Mouse (Mus musculus): Measurements from ENCODE around the gene Rhot1. TPM values are rescaled to one million over a fixed set of nuclear protein-coding genes. Genes with fewer than 3 reads are reported as not detected.

Rhot1 gene
- 42.9 to 50.8 TPM (median 48.8 TPM) in 4 replicates for total RNA-seq (2023)

DNA sequence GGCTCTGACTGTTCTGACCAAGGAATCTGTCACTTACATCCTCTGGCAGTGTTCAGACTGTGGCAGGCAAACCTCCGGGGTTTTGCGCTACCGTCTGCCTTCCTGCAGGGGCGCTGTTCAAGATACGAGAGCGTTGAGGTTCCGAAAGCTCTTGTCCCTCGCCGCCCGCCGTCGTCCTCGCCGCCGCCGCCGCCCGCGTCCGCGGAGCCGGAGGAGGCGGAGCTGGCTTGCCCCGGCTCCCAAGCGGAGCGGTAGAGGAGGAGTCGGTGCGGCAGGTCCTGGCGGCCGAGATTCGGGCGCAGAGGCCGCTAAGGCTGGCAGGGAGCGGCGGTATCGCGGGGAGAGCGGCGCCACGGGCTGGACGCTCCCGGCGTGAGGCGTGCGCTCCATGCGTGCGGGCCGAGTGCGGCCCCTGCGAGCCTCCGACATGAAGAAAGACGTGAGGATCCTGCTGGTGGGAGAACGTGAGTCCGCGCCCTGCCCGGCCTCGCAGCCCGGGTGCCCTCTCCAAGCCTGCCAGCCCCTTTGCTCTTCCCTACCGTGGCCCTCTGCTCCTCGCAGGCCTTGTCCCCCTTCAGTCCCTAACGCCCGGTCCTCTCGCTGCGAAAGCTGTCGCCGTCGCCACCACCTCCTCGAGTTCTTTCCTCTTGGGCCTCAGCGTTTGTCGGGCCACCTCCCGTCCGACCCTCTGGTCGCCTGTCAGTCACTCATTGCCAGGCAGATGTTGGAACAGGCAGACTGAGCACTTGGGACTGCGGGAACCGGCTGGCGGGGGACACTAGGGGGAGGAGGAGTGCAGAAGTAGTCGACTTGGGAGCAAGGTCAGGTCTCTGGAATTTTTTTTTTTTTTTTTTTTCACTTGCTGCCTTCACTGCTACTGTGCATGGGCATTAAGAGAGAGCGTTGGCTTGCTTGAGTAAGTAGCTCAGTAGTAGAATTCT is at the start of gene Rhot1:
Rhot1 (plus strand) TSS at position 160 of the 941 bp plus-strand sequence.

DNA sequence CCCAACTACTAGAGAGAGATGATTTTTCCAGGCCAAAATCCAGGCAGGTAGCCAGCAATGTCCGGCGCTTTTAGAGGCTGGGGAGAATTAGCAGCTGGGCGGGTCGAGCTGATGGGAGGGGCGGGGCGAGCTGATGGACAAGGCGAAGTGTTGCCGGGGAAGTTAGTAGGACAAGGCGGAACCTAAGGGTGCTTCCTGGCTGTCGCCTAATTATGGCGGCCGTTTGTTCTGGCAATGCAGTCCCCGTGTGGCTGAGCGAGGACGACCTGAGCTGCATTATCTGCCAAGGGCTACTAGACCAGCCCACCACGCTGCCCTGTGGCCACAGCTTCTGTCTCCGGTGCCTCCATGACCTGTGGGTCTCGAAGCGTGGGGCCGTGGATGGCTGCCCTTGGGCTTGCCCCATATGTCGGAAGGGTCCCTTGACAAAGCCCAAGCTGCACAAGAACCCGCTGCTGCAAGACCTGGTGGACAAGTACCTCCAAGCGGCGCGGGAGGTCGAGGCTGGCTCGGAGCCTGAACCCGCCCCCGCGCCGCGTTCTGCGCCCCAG is 25.0 kb upstream of the Rhot1 start, which contains the start of gene Rnf135:
Rnf135 (plus strand) TSS at position 147 of the 551 bp plus-strand sequence.

DNA sequence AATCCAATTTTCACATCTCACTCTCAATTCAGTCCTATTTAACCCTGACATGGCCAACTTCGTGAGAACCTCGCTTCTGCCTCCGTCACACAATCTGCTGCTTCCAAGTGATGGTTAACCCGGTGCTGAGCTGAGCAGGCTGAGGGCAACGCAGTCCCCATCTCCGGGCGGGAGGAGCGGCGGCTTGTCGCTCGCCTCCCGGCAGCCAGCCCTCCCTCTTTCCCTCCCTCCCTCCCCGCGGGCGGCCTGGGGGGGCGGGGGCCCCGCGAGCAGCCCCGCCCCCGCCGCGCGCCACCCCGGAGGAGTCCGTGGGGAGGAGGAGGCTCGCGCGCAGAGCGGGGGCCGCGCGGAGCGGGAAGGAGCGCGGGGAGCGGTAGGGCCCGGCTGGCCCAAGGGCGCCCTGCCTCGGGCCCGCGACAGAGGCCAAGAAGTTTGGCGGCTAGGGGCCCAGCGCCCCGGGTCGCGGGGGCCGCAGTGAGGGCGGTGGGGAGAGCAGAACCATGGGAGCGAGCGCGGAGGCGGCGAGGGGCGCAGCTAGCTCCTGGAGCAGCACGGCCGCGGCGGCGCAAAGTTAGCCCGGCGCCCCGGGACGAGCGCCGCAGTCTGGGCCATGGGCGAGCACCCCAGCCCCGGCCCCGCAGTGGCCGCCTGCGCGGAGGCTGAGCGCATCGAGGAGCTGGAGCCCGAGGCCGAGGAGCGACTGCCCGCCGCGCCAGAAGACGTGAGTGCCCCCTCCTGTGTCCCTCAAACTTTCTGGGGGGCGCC is 91.9 kb downstream of the Rhot1 start, which contains the start of gene Rhbdl3:
Rhbdl3 (plus strand) TSS at position 362 of the 765 bp plus-strand sequence.

Other genes with a start within 250 kb of the Rhot1 start
- 27.7 to 56.8 TPM (median 31.9 TPM) in 4 replicates for gene Utp6, start 246.6 kb upstream of the Rhot1 start, total RNA-seq (2023)
- 83.2 to 85.5 TPM (median 84.8 TPM) in 4 replicates for gene Suz12, start 215.9 kb upstream of the Rhot1 start, total RNA-seq (2023)
- 209 to 231 TPM (median 212 TPM) in 4 replicates for gene Crlf3, start 128.0 kb upstream of the Rhot1 start, total RNA-seq (2023)
- gene Atad5, start 119.6 kb upstream of the Rhot1 start, total RNA-seq (2023) = 5.9 to 8.3 TPM (median 6.9 TPM) in 4 replicates
- gene Tefm, start 66.8 kb upstream of the Rhot1 start, total RNA-seq (2023) = 4.0 to 8.9 TPM (median 6.2 TPM) in 4 replicates
- 0.73 to 1.4 TPM (median 0.80 TPM) in 3 of 4 replicates, not detected in the other for gene Adap2, start 54.9 kb upstream of the Rhot1 start, total RNA-seq (2023)
- 8.1 to 12.2 TPM (median 9.3 TPM) in 4 replicates for gene Rnf135, start 25.2 kb upstream of the Rhot1 start, total RNA-seq (2023)
- gene Rhbdl3, start 91.9 kb downstream of the Rhot1 start, total RNA-seq (2023) = 0.26 to 0.75 TPM (median 0.50 TPM) in 4 replicates
- gene 5730455P16Rik, start 169.0 kb downstream of the Rhot1 start, total RNA-seq (2023) = 11.3 to 17.7 TPM (median 14.8 TPM) in 4 replicates
- gene Zfp207, start 174.3 kb downstream of the Rhot1 start, total RNA-seq (2023) = 185 to 209 TPM (median 195 TPM) in 4 replicates
- gene Psmd11, start 219.6 kb downstream of the Rhot1 start, total RNA-seq (2023) = 105 to 116 TPM (median 109 TPM) in 4 replicates

All from B cell, adult 62 days (primary cell).